Mouse (Mus musculus) brain, adult 2 months (tissue): Measurements from ENCODE around the gene Gm4312.
"Not testable (repeated sequence)": the region's sequence is repeated elsewhere in the genome, so short reads cannot be mapped to it uniquely, and the experiment has no call there.

ENCODE experiments used
- DNase-seq: peaks from one replicate; pipeline ENCODE4 v3.0.0; 2011; ENCODE audit warnings: low read depth, low spot score

The Gm4312 gene

GRCm38 (mm10) chr10:100382460-100382859, at the start of gene Gm4312:
Gm4312 (minus strand) TSS chr10:100382560.
- DNase-seq: not testable (repeated sequence)

GRCm38 (mm10) chr10:100427592-100427991, 45.2 kb upstream of the Gm4312 start:
- no peak for DNase-seq

GRCm38 (mm10) chr10:100415566-100415965, 33.2 kb upstream of the Gm4312 start:
- no peak for DNase-seq

GRCm38 (mm10) chr10:100402301-100402700, 19.9 kb upstream of the Gm4312 start:
- DNase-seq: not testable (repeated sequence)

GRCm38 (mm10) chr10:100361038-100361437, 21.3 kb downstream of the Gm4312 start, which contains the start of gene Gm4307:
Gm4307 (plus strand) TSS chr10:100361338.
- not testable (repeated sequence) for DNase-seq

GRCm38 (mm10) chr10:100356841-100357240, 25.5 kb downstream of the Gm4312 start:
- DNase-seq: not testable (repeated sequence)

- DNase-seq: not testable (repeated sequence)
These were observed 31.6 kb downstream of the Gm4312 start, which contains the start of gene Gm4305 for GRCm38 (mm10) chr10:100350793-100351192. Gm4305 (plus strand) TSS chr10:100351093.

GRCm38 (mm10) chr10:100345672-100346071, 36.7 kb downstream of the Gm4312 start, which contains the start of gene Gm4303:
Gm4303 (plus strand) TSS chr10:100345972.
- DNase-seq: not testable (repeated sequence)

GRCm38 (mm10) chr10:100340536-100340935, 41.8 kb downstream of the Gm4312 start, which contains the start of gene Gm4302:
Gm4302 (plus strand) TSS chr10:100340836.
- not testable (repeated sequence) for DNase-seq

- DNase-seq: not testable (repeated sequence)
These were observed 47.0 kb downstream of the Gm4312 start, which contains the start of gene Gm4301 for GRCm38 (mm10) chr10:100335376-100335775. Gm4301 (plus strand) TSS chr10:100335676.
